Mouse (Mus musculus) kidney, embryonic 14.5 days (tissue): ENCODE data around the gene Itpr2. TPM values are rescaled to one million over a fixed set of nuclear protein-coding genes. Genes with fewer than 3 reads are reported as not detected.

ENCODE experiments used
- ATAC-seq: fragments of 200-750 bp; cut with Nextera tagmentation; 2 replicates; pipeline ENCODE4 v1.8.0; 2017; ENCODE audit warnings: moderate number of reproducible peaks, mild to moderate bottlenecking, moderate TSS enrichment, moderate library complexity; ENCODE audit not compliant: low FRiP score, low TSS enrichment
- H3K27ac ChIP-seq: fragments of 300-500 bp; sonication (generic); 2 replicates; pipeline ENCODE4 v1.5.1; 2014; ENCODE audit warnings: low read depth, mild to moderate bottlenecking, low read length, moderate library complexity, mixed read lengths
- H3K27me3 ChIP-seq: fragments of 300-500 bp; sonication (generic); 2 replicates; pipeline ENCODE4 v1.6.1; 2014; ENCODE audit warnings: mild to moderate bottlenecking, low read length; ENCODE audit not compliant: control insufficient read depth, insufficient read depth
- H3K36me3 ChIP-seq: fragments of 300-500 bp; sonication (generic); 2 replicates; pipeline ENCODE4 v1.6.1; 2014; ENCODE audit warnings: low read length, mixed read lengths; ENCODE audit not compliant: control insufficient read depth, insufficient read depth
- H3K4me1 ChIP-seq: fragments of 300-500 bp; sonication (generic); 2 replicates; pipeline ENCODE4 v1.6.1; 2014; ENCODE audit warnings: low read length, mixed read lengths; ENCODE audit not compliant: control insufficient read depth, insufficient read depth
- H3K4me2 ChIP-seq: fragments of 300-500 bp; sonication (generic); replicated peaks from 2 replicates; pipeline ENCODE4 v1.6.1; 2014; ENCODE audit warnings: low read depth, mild to moderate bottlenecking, low read length
- H3K4me3 ChIP-seq: fragments of 300-500 bp; sonication (generic); 2 replicates; pipeline ENCODE4 v1.5.1; 2014; ENCODE audit warnings: mild to moderate bottlenecking, low read length
- H3K9ac ChIP-seq: fragments of 300-500 bp; sonication (generic); 2 replicates; pipeline ENCODE4 v1.6.1; 2014; ENCODE audit warnings: low read depth, mild to moderate bottlenecking, low read length, moderate library complexity
- H3K9me3 ChIP-seq: fragments of 300-500 bp; sonication (generic); 2 replicates; pipeline ENCODE4 v1.6.1; 2016; ENCODE audit warnings: low read length; ENCODE audit not compliant: control insufficient read depth
- WGBS: fragments of 180-500 bp; shearing (Covaris S2); extraction: QIAGEN DNeasy Blood & Tissue Kit; methylation state at CpG from one replicate; pipeline ENCODE4 v1.1.7; 2014; 5-methylcytosine and 5-hydroxymethylcytosine counted together
- polyA plus RNA-seq: library from polyadenylated mRNA; unstranded; fragments of >200 nt; fragmentation: Nextera tagmentation; extraction: Ambion mirVana; gene quantifications from 2 replicates; pipeline ENCODE4 v1.2.1, GENCODE M21; 2014

The Itpr2 gene
- polyA plus RNA-seq, 1 experiment from 2014 or later: 12.7 TPM

GRCm38 (mm10) chr6:146487079-146487478, 14.9 kb downstream of the Itpr2 start:
- Histone ChIP-seq H3K4me3 (no peak overlapping the region), H3K9me3 (no peaks in the 10 kb centered on the region), H3K36me3 (no peaks in the 10 kb centered on the region), H3K9ac (no peak overlapping the region), H3K4me2 (no peak overlapping the region), H3K27me3 (no peaks in the 10 kb centered on the region), H3K27ac (no peak overlapping the region), H3K4me1 (no peaks in the 10 kb centered on the region)
- 82% methylated on average over 9 of the region's 9 CpGs for WGBS
- no peak for ATAC-seq

DNA sequence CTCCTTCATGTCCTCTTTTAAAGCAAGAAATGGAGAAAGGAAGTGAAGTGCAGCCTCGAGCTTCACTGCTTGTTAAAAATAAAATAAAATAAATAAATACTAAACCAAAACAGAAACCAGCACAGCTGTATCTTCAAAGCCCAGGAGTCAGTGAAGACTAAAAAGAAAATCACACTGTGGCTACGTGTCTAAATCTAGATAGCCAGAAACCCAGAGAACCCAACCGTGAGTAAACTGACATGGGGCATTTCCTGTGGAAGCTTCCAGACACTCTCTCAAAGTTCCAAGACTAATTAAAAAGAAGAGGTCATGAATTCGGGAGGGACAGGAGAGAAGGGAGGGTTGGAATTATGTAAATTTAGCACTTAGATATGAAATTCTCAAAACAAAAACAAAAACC, 15.9 kb downstream of the Itpr2 start:
- 47% methylated on average over 4 of the region's 4 CpGs for WGBS

GRCm38 (mm10) chr6:146481441-146481840, 20.6 kb downstream of the Itpr2 start:
- no peak overlapping the region for H3K4me3 ChIP-seq
- 47% methylated on average over 6 of the region's 6 CpGs for WGBS
- no peaks in the 10 kb centered on the region for H3K4me1 ChIP-seq
- ATAC-seq: no peak
- H3K27me3 ChIP-seq: no peaks in the 10 kb centered on the region
- H3K9me3 ChIP-seq: no peaks in the 10 kb centered on the region
- H3K4me2 ChIP-seq: no peak overlapping the region
- H3K36me3 ChIP-seq: no peaks in the 10 kb centered on the region
- H3K27ac ChIP-seq: no peak overlapping the region
- H3K9ac ChIP-seq: no peak overlapping the region

More for the DNA sequence above, 15.9 kb downstream of the Itpr2 start:
- no peak overlapping the region for H3K4me2 ChIP-seq
- no peaks in the 10 kb centered on the region for H3K4me1 ChIP-seq
- no peak for ATAC-seq
- H3K9me3 ChIP-seq: no peaks in the 10 kb centered on the region
- no peak overlapping the region for H3K9ac ChIP-seq
- H3K36me3 ChIP-seq: no peaks in the 10 kb centered on the region
- H3K4me3 ChIP-seq: no peak overlapping the region
- H3K27me3 ChIP-seq: no peaks in the 10 kb centered on the region
- H3K27ac ChIP-seq: no peak overlapping the region

DNA sequence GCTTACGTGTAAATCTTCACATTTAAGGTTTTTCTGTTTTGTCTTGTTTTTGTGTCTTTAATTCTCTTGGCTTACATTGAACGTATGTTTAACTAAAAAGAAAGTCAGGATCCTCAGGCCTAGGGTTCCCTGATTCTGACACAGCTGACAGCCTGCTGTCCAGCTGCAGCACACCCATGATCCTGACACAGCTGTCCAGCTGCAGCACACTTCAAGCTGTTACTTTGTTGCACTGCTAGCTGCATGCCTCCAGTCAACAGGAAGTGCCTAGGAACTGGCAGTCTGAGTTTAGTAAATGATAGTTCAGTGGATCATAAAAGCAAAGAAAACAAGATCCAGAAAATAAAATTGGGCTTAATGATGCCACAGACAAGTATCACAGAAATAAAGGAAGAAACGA, 21.1 kb downstream of the Itpr2 start:
- 68% methylated on average over 3 of the region's 3 CpGs for WGBS
- no peak overlapping the region for H3K27ac ChIP-seq

GRCm38 (mm10) chr6:146478888-146479683, 22.9 kb downstream of the Itpr2 start:
- ATAC-seq: no peak
- Histone ChIP-seq H3K4me2 (no peak overlapping the region), H3K27ac (no peak overlapping the region), H3K4me3 (no peak overlapping the region), H3K9me3 (no peaks in the 10 kb centered on the region), H3K4me1 (no peaks in the 10 kb centered on the region), H3K36me3 (no peaks in the 10 kb centered on the region), H3K9ac (no peak overlapping the region), H3K27me3 (no peaks in the 10 kb centered on the region)
- 86% methylated on average over 5 of the region's 5 CpGs for WGBS

More for the DNA sequence above, 21.1 kb downstream of the Itpr2 start:
- no peak overlapping the region for H3K4me2 ChIP-seq
- no peaks in the 10 kb centered on the region for H3K9me3 ChIP-seq
- no peaks in the 10 kb centered on the region for H3K27me3 ChIP-seq
- no peaks in the 10 kb centered on the region for H3K4me1 ChIP-seq
- H3K9ac ChIP-seq: no peak overlapping the region
- H3K36me3 ChIP-seq: no peaks in the 10 kb centered on the region
- H3K4me3 ChIP-seq: no peak overlapping the region
- no peak for ATAC-seq

- Histone ChIP-seq H3K9ac (no peak overlapping the region), H3K9me3 (no peaks in the 10 kb centered on the region), H3K4me1 (no peaks in the 10 kb centered on the region), H3K36me3 (no peaks in the 10 kb centered on the region), H3K4me2 (no peak overlapping the region), H3K27ac (no peak overlapping the region), H3K27me3 (no peaks in the 10 kb centered on the region), H3K4me3 (no peak overlapping the region)
- ATAC-seq: no peak
- WGBS: 74% methylated on average over 1 of the region's 1 CpGs
These were observed 25.2 kb downstream of the Itpr2 start for GRCm38 (mm10) chr6:146476865-146477264.

- no peak overlapping the region for H3K4me3 ChIP-seq
- no peaks in the 10 kb centered on the region for H3K27me3 ChIP-seq
- H3K4me1 ChIP-seq: no peaks in the 10 kb centered on the region
- no peaks in the 10 kb centered on the region for H3K9me3 ChIP-seq
- no peak overlapping the region for H3K27ac ChIP-seq
- WGBS: 88% methylated on average over 4 of the region's 4 CpGs
- no peak for ATAC-seq
- H3K4me2 ChIP-seq: no peak overlapping the region
- no peak overlapping the region for H3K9ac ChIP-seq
- no peaks in the 10 kb centered on the region for H3K36me3 ChIP-seq
These were observed 27.9 kb downstream of the Itpr2 start for GRCm38 (mm10) chr6:146474166-146474565.

DNA sequence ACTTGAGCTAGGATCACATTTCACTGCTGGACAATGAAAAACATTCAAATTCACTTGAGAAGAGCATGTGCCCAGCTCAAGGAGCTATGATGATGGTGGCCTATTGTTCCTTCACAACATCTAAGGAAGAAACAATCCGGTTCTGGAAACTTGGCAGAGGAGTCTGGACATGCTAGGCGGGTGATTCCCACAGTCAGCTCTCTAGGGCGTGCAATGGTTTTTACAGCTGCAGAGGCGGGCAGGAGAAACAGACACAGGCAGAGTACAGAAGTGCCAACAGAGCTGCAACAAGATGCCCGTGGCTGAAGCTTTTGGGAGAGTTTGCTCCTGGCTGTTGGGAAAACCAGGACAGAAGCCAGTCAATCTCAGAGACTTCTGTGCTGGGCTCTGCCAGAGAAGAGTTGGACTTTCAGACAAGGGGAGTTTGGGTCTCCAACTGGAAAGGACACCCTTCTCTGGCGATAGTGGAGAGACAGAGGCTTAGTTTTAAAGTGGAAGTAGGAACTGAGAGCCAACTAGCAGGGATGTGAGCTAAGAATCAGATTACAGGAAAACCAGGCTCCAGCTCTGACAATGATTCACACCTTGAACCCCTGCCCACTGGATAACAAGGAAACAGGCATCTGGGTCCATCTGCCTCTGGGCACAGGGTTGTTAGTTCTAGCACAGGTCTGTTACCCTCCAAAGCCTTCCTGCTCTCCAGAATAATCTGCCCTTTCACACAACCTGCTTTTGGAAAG, 28.6 kb downstream of the Itpr2 start:
- ATAC-seq: no peak
- 64% methylated on average over 6 of the region's 6 CpGs for WGBS
- no peak overlapping the region for H3K27ac ChIP-seq

GRCm38 (mm10) chr6:146470378-146470777, 31.6 kb downstream of the Itpr2 start:
- Histone ChIP-seq H3K4me2 (no peak overlapping the region), H3K36me3 (no peaks in the 10 kb centered on the region), H3K27me3 (no peaks in the 10 kb centered on the region), H3K9ac (no peak overlapping the region), H3K27ac (no peak overlapping the region), H3K9me3 (no peaks in the 10 kb centered on the region), H3K4me1 (peaks cover 5% of the 10 kb centered on the region), H3K4me3 (no peak overlapping the region)
- WGBS: 35% methylated on average over 4 of the region's 4 CpGs
- ATAC-seq: no peak

More for the DNA sequence above, 28.6 kb downstream of the Itpr2 start:
- H3K27me3 ChIP-seq: no peaks in the 10 kb centered on the region
- H3K36me3 ChIP-seq: no peaks in the 10 kb centered on the region
- H3K4me3 ChIP-seq: no peak overlapping the region
- no peaks in the 10 kb centered on the region for H3K9me3 ChIP-seq
- no peak overlapping the region for H3K4me2 ChIP-seq
- no peak overlapping the region for H3K9ac ChIP-seq
- peaks cover 1% of the 10 kb centered on the region for H3K4me1 ChIP-seq
